Mouse (Mus musculus) layer of hippocampus, adult 9-10 months (tissue): ENCODE data around the gene BC067074.
"Not testable (repeated sequence)": the region's sequence is repeated elsewhere in the genome, so short reads cannot be mapped to it uniquely, and the experiment has no call there.

Experiments
- DNase-seq: peaks from one replicate; pipeline ENCODE4 v3.0.0; 2022; ENCODE audit warnings: low spot score

The BC067074 gene

GRCm38 (mm10) chr13:113377631-113378030 is 84.7 kb downstream of the BC067074 start:
- DNase-seq = no peak

- DNase-seq = no peak
These were observed 86.0 kb downstream of the BC067074 start for GRCm38 (mm10) chr13:113378980-113379410.

GRCm38 (mm10) chr13:113379766-113380309 is 86.9 kb downstream of the BC067074 start:
- DNase-seq = no peak

- no peak for DNase-seq
These were observed 88.8 kb downstream of the BC067074 start for GRCm38 (mm10) chr13:113381710-113382109.

GRCm38 (mm10) chr13:113382201-113382600 is 89.2 kb downstream of the BC067074 start:
- no peak for DNase-seq

- not testable (repeated sequence) for DNase-seq
These were observed 89.8 kb downstream of the BC067074 start for GRCm38 (mm10) chr13:113382770-113383169.

- no peak for DNase-seq
These were observed 100.4 kb downstream of the BC067074 start for GRCm38 (mm10) chr13:113393386-113393785.

- DNase-seq = no peak
These were observed 101.6 kb downstream of the BC067074 start for GRCm38 (mm10) chr13:113394591-113394990.

- no peak for DNase-seq
These were observed 104.1 kb downstream of the BC067074 start for GRCm38 (mm10) chr13:113397006-113397520.

GRCm38 (mm10) chr13:113401373-113402010 is 108.5 kb downstream of the BC067074 start:
- no peak for DNase-seq

- DNase-seq = no peak
These were observed 110.7 kb downstream of the BC067074 start for GRCm38 (mm10) chr13:113403706-113404105.

- DNase-seq = no peak
These were observed 111.2 kb downstream of the BC067074 start for GRCm38 (mm10) chr13:113404172-113404571.

- peak; percentile 47 for DNase-seq
These were observed 117.0 kb downstream of the BC067074 start for GRCm38 (mm10) chr13:113409941-113410340.

GRCm38 (mm10) chr13:113415527-113415926 is 122.6 kb downstream of the BC067074 start:
- no peak for DNase-seq

GRCm38 (mm10) chr13:113416986-113417385 is 124.0 kb downstream of the BC067074 start:
- no peak for DNase-seq

- DNase-seq = peak; percentile 49
These were observed 125.0 kb downstream of the BC067074 start for GRCm38 (mm10) chr13:113417757-113418483.

- no peak for DNase-seq
These were observed 125.7 kb downstream of the BC067074 start for GRCm38 (mm10) chr13:113418632-113419031.

- no peak for DNase-seq
These were observed 128.5 kb downstream of the BC067074 start for GRCm38 (mm10) chr13:113421472-113421871.

GRCm38 (mm10) chr13:113423825-113424224 is 130.9 kb downstream of the BC067074 start:
- no peak for DNase-seq

- no peak for DNase-seq
These were observed 132.9 kb downstream of the BC067074 start for GRCm38 (mm10) chr13:113425907-113426306.
